Mouse (Mus musculus) thymus, postnatal 25 days (tissue): Measurements from ENCODE around the gene Zfp652.

Experiments used
- DNase-seq: peaks from one replicate; pipeline ENCODE4 v3.0.0; 2022

Gene Zfp652

GRCm38 (mm10) chr11:95812224-95812623 lies 99.8 kb downstream of the Zfp652 start:
- DNase-seq: no peak

GRCm38 (mm10) chr11:95814101-95814500 lies 101.6 kb downstream of the Zfp652 start:
- no peak for DNase-seq

- no peak for DNase-seq
Observed at GRCm38 (mm10) chr11:95814857-95815256, 102.4 kb downstream of the Zfp652 start.

GRCm38 (mm10) chr11:95815412-95815811 lies 102.9 kb downstream of the Zfp652 start:
- no peak for DNase-seq

GRCm38 (mm10) chr11:95819138-95819537 lies 106.7 kb downstream of the Zfp652 start:
- DNase-seq: no peak

GRCm38 (mm10) chr11:95821511-95821910 lies 109.0 kb downstream of the Zfp652 start:
- no peak for DNase-seq

GRCm38 (mm10) chr11:95822437-95822836 lies 110.0 kb downstream of the Zfp652 start:
- no peak for DNase-seq

- peak; percentile 92 for DNase-seq
Observed at GRCm38 (mm10) chr11:95824071-95824876, 111.8 kb downstream of the Zfp652 start, which contains the start of gene Phospho1. Phospho1 (plus strand) TSS chr11:95824499.

- DNase-seq: peak; percentile 48
Observed at GRCm38 (mm10) chr11:95824877-95825243, 112.4 kb downstream of the Zfp652 start.

- DNase-seq: no peak
Observed at GRCm38 (mm10) chr11:95825625-95826024, 113.2 kb downstream of the Zfp652 start.

GRCm38 (mm10) chr11:95826317-95827167 lies 114.1 kb downstream of the Zfp652 start:
- no peak for DNase-seq

- peak; percentile 8 for DNase-seq
Observed at GRCm38 (mm10) chr11:95827168-95827447, 114.6 kb downstream of the Zfp652 start.

GRCm38 (mm10) chr11:95827464-95828085 lies 115.1 kb downstream of the Zfp652 start:
- DNase-seq: peak; percentile 76

- peak; percentile 45 for DNase-seq
Observed at GRCm38 (mm10) chr11:95828181-95828964, 115.9 kb downstream of the Zfp652 start.

GRCm38 (mm10) chr11:95829526-95830050 lies 117.1 kb downstream of the Zfp652 start:
- DNase-seq: peak; percentile 25

GRCm38 (mm10) chr11:95830411-95831275 lies 118.2 kb downstream of the Zfp652 start:
- DNase-seq: peak; percentile 78

GRCm38 (mm10) chr11:95831276-95831619 lies 118.8 kb downstream of the Zfp652 start:
- no peak for DNase-seq

- DNase-seq: no peak
Observed at GRCm38 (mm10) chr11:95831641-95832040, 119.2 kb downstream of the Zfp652 start.

- peak; percentile 31 for DNase-seq
Observed at GRCm38 (mm10) chr11:95832129-95833005, 119.9 kb downstream of the Zfp652 start.

- peak; percentile 72 for DNase-seq
Observed at GRCm38 (mm10) chr11:95833006-95833570, 120.6 kb downstream of the Zfp652 start.
